Mouse (Mus musculus): ENCODE results near the gene Apln.

Gene Apln

DNA sequence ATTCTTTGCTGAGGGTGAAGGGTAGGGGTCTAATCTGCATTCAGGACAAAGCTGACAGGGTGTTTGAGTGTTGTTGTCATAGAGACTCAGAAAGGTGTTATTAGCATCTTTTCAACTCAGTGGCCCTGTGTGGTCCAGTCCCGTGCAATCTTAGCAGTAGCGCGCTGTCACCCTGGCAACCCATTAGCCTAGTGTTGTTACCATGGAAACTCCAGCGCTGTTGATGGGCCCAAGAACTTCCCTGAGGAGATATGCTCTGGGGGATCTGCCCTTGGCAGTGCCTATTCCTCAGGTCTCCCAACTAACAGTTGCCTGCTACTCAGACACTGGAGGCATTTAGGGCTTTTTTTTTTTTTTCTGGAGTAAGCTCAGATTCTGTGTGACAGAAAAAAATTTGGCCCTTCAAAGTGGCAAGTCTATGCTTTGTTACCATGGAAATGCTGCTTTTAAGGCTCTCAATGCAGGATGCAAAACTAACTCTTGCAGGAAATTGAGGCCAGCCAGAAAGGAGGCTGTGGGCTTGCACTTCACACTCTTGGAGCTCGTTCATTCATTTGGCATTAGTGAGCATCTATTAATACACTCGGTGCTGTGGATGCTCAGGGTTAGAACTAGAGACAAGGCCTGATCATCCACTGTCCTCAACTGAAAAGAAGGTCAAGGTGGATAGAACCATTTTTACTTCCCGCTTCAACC lies 17.6 kb downstream of the Apln start:
- no peak for DNase-seq (ENCODE audit: low spot score)

DNA sequence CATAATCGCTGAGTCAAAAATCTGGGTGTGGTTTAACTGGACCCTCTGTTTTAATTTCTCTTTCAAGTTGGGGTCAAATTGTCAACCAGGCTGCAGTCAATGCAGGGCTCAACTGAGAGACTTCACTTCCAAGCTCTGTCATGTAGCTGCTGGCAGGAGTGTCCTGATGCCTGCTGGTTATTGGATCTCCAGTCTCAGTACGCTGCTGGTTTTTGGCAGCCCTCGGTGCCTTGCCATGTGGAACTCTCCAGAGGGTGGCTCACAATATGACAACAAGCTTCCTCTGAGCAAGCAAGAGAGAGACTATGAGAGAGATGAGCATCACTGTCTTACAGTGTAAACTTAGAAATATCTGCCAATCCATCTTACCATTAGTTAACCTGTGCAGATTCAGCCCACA lies 23.0 kb downstream of the Apln start:
- DNase-seq (ENCODE audit: low spot score): no peak

DNA sequence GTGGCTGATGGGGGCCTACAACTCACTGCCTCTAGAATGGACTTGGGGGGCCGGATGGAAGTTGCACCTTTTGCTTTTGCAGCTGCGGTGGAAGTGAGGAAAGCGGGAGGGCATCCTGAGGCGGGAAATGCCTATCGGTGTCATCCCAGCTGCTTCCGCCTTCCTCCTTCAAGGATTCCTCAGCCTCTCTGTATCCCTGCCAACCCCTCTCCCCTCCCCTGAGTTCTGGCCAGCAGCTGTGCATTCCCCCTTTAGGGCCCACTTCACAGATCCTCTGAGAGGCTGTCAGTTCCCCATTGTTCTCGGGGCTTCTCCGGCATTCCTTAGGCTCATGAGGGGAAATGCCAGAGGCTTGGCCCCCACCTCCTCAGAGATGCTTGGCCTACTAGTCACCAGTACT lies 28.6 kb downstream of the Apln start:
- DNase-seq (ENCODE audit: low spot score): no peak

DNA sequence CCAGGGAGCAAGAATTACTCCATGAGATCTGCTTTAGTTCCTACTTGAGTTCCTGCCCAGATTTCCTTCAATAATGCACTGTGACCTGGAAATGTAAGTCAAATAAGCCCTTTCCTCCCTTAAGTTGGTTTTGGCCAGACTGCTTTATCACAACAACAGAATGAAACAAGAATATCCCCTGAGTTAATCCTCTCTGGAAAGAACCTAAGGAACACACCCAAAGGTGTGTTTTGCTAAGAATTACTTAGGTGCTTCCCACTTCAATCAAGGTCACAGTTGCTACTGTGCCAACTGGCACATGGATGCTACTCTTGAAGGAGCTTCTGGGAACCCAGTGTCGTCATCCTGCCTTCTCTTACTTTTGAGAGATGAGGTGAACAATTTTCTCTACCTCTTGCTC lies 29.9 kb downstream of the Apln start:
- DNase-seq (ENCODE audit: low spot score): no peak

DNA sequence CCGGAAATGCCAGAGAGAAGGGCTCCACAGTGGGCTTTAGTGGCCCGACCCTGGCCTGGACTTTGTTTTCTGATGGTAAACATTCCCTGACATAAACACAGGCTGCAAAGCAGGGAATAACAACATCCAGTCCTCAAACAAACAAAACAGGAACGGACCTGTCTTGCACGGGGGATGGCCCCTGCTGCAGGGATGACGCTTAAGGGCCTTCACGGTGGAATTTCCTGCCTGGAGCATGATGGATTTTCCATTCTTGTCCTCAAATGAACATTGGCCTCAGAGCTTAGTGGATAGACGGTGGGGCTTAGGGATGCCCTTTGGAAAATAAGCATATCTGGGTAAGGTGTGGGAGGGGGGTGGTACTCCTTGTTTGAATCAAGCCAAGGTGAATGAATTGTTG lies 33.5 kb downstream of the Apln start:
- no peak for DNase-seq (ENCODE audit: low spot score)

DNA sequence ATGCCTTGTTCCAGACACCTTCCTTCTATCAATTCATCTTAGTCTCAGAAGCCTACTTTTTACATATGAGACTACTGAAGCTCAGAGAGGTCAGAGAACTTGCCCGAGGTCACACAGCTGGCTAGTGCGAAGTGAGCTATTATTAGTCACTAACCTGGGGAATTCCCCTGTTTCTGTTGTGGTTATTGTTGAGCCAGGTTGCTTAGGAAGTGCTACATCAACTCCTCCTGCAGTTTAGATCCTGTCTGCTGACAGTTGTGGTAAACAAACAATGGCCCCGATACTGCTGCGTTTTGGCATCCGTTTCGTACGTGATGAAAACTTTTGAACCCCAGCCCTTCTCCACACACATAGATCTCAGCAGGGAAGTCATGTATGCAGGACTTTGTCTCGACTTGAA lies 36.2 kb downstream of the Apln start:
- peak; percentile 23 for DNase-seq (ENCODE audit: low spot score)

DNA sequence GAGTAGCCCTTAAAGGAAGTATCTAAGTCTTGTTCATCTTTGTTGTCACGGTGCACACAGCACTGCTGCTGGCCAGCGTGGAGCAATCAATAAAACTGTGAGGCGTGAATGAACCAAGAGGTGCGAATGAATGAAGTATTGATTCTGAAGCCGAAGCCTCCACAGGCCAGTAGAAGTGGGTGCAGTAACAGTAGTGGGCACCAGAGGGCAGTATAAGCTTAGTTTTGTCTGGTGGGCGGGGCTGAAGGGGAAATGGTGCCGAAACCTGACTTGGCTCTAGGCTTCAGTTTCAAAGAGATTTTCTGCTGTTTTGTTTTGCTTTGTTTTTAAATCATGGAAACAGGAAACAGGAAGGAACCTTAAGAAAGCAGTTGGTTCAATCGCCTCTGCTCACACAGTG lies 42.0 kb downstream of the Apln start:
- DNase-seq (ENCODE audit: low spot score): peak; percentile 78

DNA sequence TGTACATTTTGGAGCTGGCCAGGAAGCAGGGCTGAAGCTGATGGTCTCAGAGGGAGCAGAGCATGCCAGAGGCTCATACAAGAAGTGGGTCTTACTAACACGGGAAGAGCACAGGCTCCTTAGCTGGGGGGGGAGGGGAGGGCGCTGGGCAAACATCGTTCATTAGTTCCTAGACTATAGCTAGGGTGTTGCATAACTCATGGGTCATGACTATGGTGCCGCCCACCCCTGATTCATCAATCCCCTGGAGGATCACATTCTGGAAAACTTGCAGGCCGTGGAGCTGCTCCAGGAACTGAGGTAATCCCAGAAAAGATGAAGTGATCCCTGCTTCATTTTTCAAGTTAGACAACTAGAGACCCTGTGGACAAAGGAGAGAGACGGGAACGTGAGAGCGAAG lies 46.6 kb downstream of the Apln start:
- no peak for DNase-seq (ENCODE audit: low spot score)

DNA sequence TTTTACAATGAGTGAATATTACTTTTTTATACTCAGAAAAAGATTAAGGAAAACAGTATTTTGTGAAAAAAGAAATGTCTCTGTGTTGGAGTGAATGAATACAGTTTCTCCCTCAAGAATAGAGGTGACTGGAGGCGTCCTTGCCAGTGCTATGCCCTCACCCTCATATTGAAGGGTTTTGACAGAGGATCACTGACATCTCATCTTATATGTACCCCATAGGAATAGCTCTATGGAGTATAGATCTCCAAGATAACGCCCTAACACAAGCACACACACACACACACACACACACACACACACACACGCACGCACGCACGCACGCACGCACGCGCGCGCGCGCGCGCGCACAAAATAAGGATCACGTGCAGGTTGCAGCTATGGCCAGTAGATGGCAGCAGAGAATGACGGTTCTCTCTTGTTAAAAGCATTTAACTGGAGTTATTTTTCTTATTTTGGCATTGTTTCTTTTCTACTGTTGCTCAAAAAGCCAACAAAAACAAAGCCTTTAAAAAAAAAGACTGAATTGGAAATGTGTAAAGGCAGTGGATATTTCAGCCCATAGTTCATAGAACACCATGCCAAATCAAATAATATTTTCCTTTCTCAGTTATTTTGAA lies 49.5 kb downstream of the Apln start:
- peak; percentile 52 for DNase-seq (ENCODE audit: low spot score)

DNA sequence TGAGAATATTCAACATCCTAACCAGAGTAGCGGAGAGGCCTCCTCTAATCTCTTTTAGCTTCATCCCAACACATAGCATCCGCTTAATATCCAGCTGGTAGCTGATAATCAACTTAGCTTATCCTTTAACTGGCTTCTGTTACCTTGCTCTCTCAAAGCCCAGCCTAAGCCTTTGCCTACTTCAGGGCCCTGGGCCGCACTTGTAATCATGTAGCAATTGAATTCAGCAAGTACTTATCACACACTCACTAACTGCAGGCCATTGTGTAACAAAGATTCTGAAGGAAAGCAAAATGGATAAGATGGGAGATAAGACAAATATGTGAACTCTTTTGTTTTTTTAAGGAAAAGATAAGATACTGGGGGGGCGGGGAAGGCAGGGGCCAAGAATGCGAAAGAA lies 57.6 kb downstream of the Apln start:
- DNase-seq (ENCODE audit: low spot score): no peak

DNA sequence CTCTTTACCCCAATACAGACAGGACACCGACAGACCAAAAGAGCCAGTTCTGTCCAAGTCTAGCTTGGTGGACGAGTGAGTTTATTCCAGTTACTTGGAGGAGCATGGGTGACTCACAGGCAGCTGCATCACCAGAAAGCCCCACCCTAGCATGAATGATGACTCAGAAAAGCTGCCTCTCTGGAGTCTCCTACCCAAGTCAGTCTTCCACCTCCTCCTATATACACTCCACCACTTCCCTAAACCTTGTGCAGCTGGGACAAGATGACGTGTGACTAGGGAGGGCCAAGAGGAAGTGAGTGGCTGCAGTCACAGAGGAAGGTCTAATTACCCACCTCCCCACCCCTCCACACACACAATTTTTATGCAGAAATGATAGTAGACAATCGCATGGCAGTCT lies 58.1 kb downstream of the Apln start:
- DNase-seq (ENCODE audit: low spot score): no peak

All from T-cell, adult 2 months (primary cell).